Mouse (Mus musculus): ENCODE measurements around the gene Eva1b.

The Eva1b gene

DNA sequence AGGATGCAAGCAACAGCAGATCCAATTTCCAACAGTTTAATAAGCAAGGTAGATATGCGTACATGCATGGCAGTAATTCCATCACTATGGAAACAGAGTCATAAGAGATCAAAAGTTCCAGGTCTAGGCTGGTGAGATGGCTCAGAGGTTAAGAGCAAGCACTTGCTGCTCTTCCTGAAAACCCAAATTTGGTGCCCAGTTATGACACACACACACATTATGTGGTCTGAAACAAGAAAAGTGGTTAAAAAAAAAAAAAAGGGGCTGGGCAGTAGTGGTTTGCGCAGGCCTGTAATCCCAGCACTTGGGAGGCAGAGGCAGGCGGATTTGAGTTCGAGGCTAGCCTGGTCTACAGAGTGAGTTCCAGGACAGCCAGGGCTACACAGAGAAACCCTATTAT is 47.4 kb downstream of the Eva1b start:
- in situ Hi-C loops (cut with MboI, MseI) = no loop called here

DNA sequence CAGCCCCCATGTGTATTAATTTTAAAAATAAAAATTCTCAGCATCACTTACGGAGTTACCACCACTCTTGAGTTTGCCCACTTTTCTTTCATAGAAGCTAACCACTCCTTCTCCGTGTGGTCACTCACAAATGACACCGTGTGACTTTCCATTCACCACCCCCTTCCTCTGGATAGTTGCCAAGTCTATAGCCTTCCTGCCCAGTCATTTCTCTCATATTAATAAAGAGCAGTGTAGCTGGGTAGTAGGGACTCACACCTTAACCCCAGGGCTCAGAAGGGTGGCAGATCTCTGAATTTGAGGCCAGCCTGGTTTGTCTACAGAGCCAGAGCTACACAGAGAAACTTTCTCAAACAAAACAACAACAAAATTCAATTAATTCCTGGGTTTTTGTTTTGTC is 49.9 kb downstream of the Eva1b start:
- in situ Hi-C loops (cut with MboI, MseI) = no loop called here

All from T-helper 1 cell (primary cell).